Mouse (Mus musculus) liver, embryonic 14.5 days (tissue): ENCODE results near the gene Kif5c. TPM values are rescaled to one million over a fixed set of nuclear protein-coding genes. Genes with fewer than 3 reads are reported as not detected.

Source experiments
- ATAC-seq: fragments of 200-750 bp; cut with Nextera tagmentation; 2 replicates; pipeline ENCODE4 v1.8.0; 2017; ENCODE audit warnings: moderate number of reproducible peaks, mild to moderate bottlenecking, moderate library complexity; ENCODE audit not compliant: insufficient read depth
- DNase-seq, 3 experiments: peaks; one replicate each; pipeline ENCODE4 v3.0.0-alpha.2; 2012 to 2013; ENCODE audit warnings: low read depth in 3 of 3, low spot score in 3 of 3
- H3K27ac ChIP-seq: fragments of 300-500 bp; sonication (generic); 2 replicates; pipeline ENCODE4 v1.5.1; 2014; ENCODE audit warnings: moderate library complexity, mild to moderate bottlenecking, control low read depth, inconsistent platforms
- H3K27me3 ChIP-seq: fragments of 300-500 bp; sonication (generic); 2 replicates; pipeline ENCODE4 v1.6.1; 2014; ENCODE audit warnings: mild to moderate bottlenecking, low read length, moderate library complexity; ENCODE audit not compliant: control insufficient read depth, insufficient read depth
- H3K36me3 ChIP-seq: fragments of 300-500 bp; sonication (generic); replicated peaks from 2 replicates; pipeline ENCODE4 v1.6.1; 2014; ENCODE audit warnings: low read depth; ENCODE audit not compliant: control insufficient read depth, insufficient read depth
- H3K4me1 ChIP-seq, 2 experiments: fragments of 200-500 bp in 1 of 2; fragments of 300-500 bp in 1 of 2; sonication (generic) in 1 of 2; replicated peaks; 2 replicates each; pipeline ENCODE4 v1.6.1; 2012 to 2014; ENCODE audit warnings: antibody characterized with exemption in 1 of 2, inconsistent platforms in 1 of 2, low read length in 1 of 2; ENCODE audit not compliant: control insufficient read depth in 2 of 2, insufficient read depth in 2 of 2
- H3K4me2 ChIP-seq: fragments of 300-500 bp; sonication (generic); 2 replicates; pipeline ENCODE4 v1.6.1; 2014; ENCODE audit warnings: low read depth, mild to moderate bottlenecking, control low read depth, moderate library complexity
- H3K4me3 ChIP-seq, 2 experiments: fragments of 200-500 bp in 1 of 2; fragments of 300-500 bp in 1 of 2; sonication (generic) in 1 of 2; 2 replicates each; pipeline ENCODE4 v1.5.1; 2012 to 2014; ENCODE audit warnings: low read depth in 2 of 2, low read length in 2 of 2, mild to moderate bottlenecking in 2 of 2, control low read depth in 1 of 2, inconsistent platforms in 1 of 2, moderate library complexity in 1 of 2; ENCODE audit not compliant: insufficient read depth in 1 of 2
- H3K9ac ChIP-seq: fragments of 300-500 bp; sonication (generic); replicated peaks from 2 replicates; pipeline ENCODE4 v1.6.1; 2014; ENCODE audit warnings: mild to moderate bottlenecking, control low read depth, moderate library complexity
- H3K9me3 ChIP-seq: fragments of 300-500 bp; sonication (generic); 2 replicates; pipeline ENCODE4 v1.6.1; 2016; ENCODE audit warnings: low read length, mixed read lengths; ENCODE audit not compliant: control insufficient read depth
- CTCF ChIP-seq: IDR thresholded peaks from 2 replicates; pipeline ENCODE4 v1.5.1; 2016; ENCODE audit warnings: antibody characterized with exemption, low read depth, control low read depth
- EP300 ChIP-seq: IDR thresholded peaks from 2 replicates; pipeline ENCODE4 v1.6.1; 2016; ENCODE audit warnings: antibody characterized with exemption, low read depth
- WGBS: fragments of 180-500 bp; shearing (Covaris S2); extraction: QIAGEN DNeasy Blood & Tissue Kit; methylation state at CpG from one replicate; pipeline ENCODE4 v1.1.7; 2014; ENCODE audit not compliant: insufficient replicate concordance; 5-methylcytosine and 5-hydroxymethylcytosine counted together
- polyA plus RNA-seq, 2 experiments: library from polyadenylated mRNA; depleted of rRNA in 1 of 2; stranded (reverse) in 1 of 2; unstranded in 1 of 2; fragments of >200 nt; fragmentation: Nextera tagmentation in 1 of 2; extraction: Ambion mirVana in 1 of 2; gene quantifications; 2 replicates each; pipeline versions ENCODE4 v1.2.1 to v1.2.3; 2012 to 2014

The Kif5c gene
- polyA plus RNA-seq, 2 experiments = 0.10 to 0.17 TPM

- Histone ChIP-seq H3K27ac (no peak overlapping the region), H3K4me2 (no peak overlapping the region), H3K9me3 (no peaks in the 10 kb centered on the region), H3K36me3 (no peaks in the 10 kb centered on the region), H3K4me1 (no peaks in the 10 kb centered on the region), H3K4me3 (no peak overlapping the region), H3K27me3 (no peaks in the 10 kb centered on the region), H3K9ac (no peak overlapping the region)
- DNase-seq (no peak), ATAC-seq (no peak)
- TF ChIP-seq CTCF = no peak
- no peak for TF ChIP-seq EP300
- WGBS = 73% methylated on average over 12 of the region's 12 CpGs
These were observed 10.1 kb downstream of the Kif5c start for GRCm38 (mm10) chr2:49629181-49629580.

GRCm38 (mm10) chr2:49630636-49631035 is 11.5 kb downstream of the Kif5c start:
- no peak overlapping the region for H3K4me2 ChIP-seq
- no peaks in the 10 kb centered on the region for H3K36me3 ChIP-seq
- no peak overlapping the region for H3K4me3 ChIP-seq
- H3K27ac ChIP-seq = no peak overlapping the region
- H3K27me3 ChIP-seq = no peaks in the 10 kb centered on the region
- WGBS = 67% methylated on average over 6 of the region's 6 CpGs
- H3K9me3 ChIP-seq = no peaks in the 10 kb centered on the region
- ATAC-seq (no peak), DNase-seq (no peak)
- no peak overlapping the region for H3K9ac ChIP-seq
- TF ChIP-seq EP300 (no peak), CTCF (no peak)
- no peaks in the 10 kb centered on the region for H3K4me1 ChIP-seq

GRCm38 (mm10) chr2:49633231-49633630 is 14.1 kb downstream of the Kif5c start:
- Histone ChIP-seq H3K4me1 (no peaks in the 10 kb centered on the region), H3K27me3 (no peaks in the 10 kb centered on the region), H3K9ac (no peak overlapping the region), H3K27ac (no peak overlapping the region), H3K4me2 (no peak overlapping the region), H3K36me3 (no peaks in the 10 kb centered on the region), H3K9me3 (no peaks in the 10 kb centered on the region), H3K4me3 (no peak overlapping the region)
- WGBS = 68% methylated on average over 9 of the region's 9 CpGs
- ATAC-seq (no peak), DNase-seq (no peak)
- TF ChIP-seq EP300 (no peak), CTCF (no peak)

DNA sequence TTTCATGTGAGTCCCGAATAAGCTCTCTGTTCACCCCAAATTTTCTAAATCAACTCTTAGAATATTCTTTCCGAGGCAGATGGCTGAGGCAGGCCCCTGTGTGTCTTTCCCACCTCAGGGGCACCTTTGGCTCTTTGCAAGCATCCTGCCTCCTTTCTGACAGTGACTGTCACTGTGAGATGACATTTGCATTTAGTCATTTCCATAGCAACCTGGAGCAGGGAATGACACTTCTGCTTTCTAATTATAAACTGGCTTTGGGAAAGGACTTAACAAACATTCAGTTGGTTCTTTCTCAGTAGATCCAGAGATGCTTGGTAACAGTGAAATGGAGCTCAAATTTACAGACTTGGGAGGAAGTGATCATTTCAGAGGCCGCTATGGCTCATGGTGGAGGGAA is 23.7 kb downstream of the Kif5c start:
- Histone ChIP-seq H3K9me3 (no peaks in the 10 kb centered on the region), H3K9ac (no peak overlapping the region), H3K4me2 (no peak overlapping the region), H3K27me3 (no peaks in the 10 kb centered on the region), H3K27ac (no peak overlapping the region), H3K4me3 (no peak overlapping the region), H3K4me1 (no peaks in the 10 kb centered on the region), H3K36me3 (no peaks in the 10 kb centered on the region)
- ATAC-seq = no peak
- WGBS = 50% methylated on average over 3 of the region's 3 CpGs
- TF ChIP-seq EP300 (no peak), CTCF (no peak)
- no peak for DNase-seq

DNA sequence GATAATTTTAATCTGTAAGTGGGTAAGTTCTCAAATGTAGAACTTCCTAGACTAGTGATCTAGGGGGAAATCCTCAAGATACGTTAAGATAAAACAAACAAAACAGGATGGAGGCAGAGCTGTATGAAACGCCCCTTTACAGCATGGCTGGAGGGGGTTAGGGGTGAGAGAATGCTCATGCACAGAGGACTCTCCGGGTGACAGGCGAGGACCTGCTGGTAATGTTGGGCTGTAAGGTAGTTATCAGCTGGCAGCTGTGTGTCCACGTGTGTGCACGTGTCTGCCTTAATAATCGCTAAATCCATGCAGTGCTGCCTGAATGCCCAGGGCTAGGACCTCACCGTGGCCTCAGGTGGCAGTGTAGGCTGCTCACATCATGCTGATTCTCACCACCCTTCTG is 24.7 kb downstream of the Kif5c start:
- ATAC-seq (no peak), DNase-seq (no peak)
- Histone ChIP-seq H3K36me3 (no peaks in the 10 kb centered on the region), H3K4me3 (no peak overlapping the region), H3K27ac (no peak overlapping the region), H3K27me3 (no peaks in the 10 kb centered on the region), H3K4me2 (no peak overlapping the region), H3K9me3 (no peaks in the 10 kb centered on the region), H3K4me1 (no peaks in the 10 kb centered on the region), H3K9ac (no peak overlapping the region)
- TF ChIP-seq EP300 = no peak
- TF ChIP-seq CTCF = no peak
- 55% methylated on average over 8 of the region's 8 CpGs for WGBS

DNA sequence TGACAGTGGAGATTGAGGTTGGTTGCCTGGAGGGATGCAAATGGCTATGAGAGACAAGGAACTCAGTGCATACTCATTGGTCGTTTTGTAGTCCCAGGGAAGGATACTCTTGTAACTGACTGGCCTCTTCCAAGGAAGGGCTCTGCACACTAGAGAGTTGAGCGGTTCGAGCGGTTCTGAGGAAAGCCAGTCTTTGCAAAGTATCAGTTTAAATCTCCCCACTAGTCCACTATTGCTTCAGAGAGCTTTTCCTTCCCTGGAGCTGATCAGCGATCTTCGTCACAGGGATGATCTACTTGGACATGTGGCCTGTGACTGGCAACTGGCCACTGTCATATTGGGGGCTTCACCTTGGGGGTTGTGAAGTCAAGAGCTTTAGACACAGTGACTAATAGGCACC is 28.5 kb downstream of the Kif5c start:
- no peaks in the 10 kb centered on the region for H3K36me3 ChIP-seq
- no peak overlapping the region for H3K9ac ChIP-seq
- no peaks in the 10 kb centered on the region for H3K9me3 ChIP-seq
- H3K4me1 ChIP-seq = no peaks in the 10 kb centered on the region
- H3K4me2 ChIP-seq = no peak overlapping the region
- no peak overlapping the region for H3K27ac ChIP-seq
- DNase-seq = no peak
- no peak overlapping the region for H3K4me3 ChIP-seq
- no peaks in the 10 kb centered on the region for H3K27me3 ChIP-seq
- no peak for ATAC-seq
- TF ChIP-seq CTCF (no peak), EP300 (no peak)
- WGBS = 69% methylated on average over 6 of the region's 6 CpGs
